Mouse (Mus musculus) liver, postnatal 0 days (tissue): ENCODE results near the gene Zeb2.

Experiments used
- CTCF ChIP-seq: sonication (generic); IDR thresholded peaks from 2 replicates; pipeline ENCODE4 v1.5.1; 2016; ENCODE audit warnings: antibody characterized with exemption, low read depth
- EP300 ChIP-seq: IDR thresholded peaks from 2 replicates; pipeline ENCODE4 v1.6.1; 2016; ENCODE audit warnings: antibody characterized with exemption, low read depth, mild to moderate bottlenecking

DNA sequence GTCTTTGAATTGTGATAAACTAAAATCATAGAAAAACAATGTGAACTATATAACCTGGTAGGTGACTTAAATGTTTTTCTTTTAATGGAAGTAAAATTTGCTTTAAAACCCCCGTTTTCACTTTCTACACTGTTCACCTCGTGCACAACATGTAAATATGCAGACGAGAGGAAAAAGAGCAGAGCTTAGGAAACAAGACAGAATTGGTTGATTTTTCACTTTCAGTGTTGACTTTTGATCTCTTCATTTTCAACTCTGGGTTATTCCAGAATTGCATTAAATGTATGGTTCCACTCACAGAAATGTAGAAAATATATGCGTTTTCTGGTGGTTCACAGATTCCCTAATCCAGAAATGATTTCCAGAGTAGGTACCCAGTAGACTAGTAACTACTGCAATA lies 57.6 kb downstream of the Zeb2 start:
- TF ChIP-seq CTCF (no peak), EP300 (no peak)
